Comparison of ENCODE assay signal across 8 mouse cellular contexts in the genomic region with DNA sequence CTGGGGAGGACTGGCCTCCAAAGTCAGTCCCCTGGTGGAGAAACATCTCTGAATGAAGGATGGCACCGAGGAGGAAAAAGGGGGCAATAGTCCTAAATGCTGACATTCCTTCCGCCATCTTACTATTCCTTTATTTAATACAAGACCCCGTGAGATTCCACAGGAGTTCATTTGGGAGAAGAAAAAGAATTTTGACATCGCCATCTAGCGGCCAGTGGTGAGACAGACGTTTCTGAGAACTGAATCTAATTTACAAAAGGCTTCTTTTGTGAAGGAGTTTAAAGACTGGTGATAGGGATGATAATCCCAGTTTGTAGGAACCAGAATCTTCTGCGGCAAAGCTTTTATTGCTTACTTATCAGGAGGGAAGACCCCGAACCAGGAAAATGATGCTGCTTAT.
DNase-seq lines count a peak whose midpoint lies in the region; ATAC-seq and TF ChIP-seq lines count a peak whose summit lies in the region.
"Not testable (repeated sequence)": the region's sequence is repeated elsewhere in the genome, so short reads cannot be mapped to it uniquely, and the experiment has no call there.

No protein-coding gene starts in this region.

- H3K9ac ChIP-seq in embryonic facial prominence, embryonic 14.5 days (ENCODE audit: low read depth, low read length); liver, adult 2 months (ENCODE audit: low read depth, low read length); midbrain, embryonic 14.5 days (replicated peaks; ENCODE audit: low read length); stomach, postnatal 0 days (ENCODE audit: low read length): not testable (repeated sequence)

- not testable (repeated sequence) for H3K4me2 ChIP-seq in embryonic facial prominence, embryonic 14.5 days (ENCODE audit: low read depth, low read length); midbrain, embryonic 14.5 days (ENCODE audit: low read length); stomach, postnatal 0 days (replicated peaks; ENCODE audit: low read depth)

- H3K27me3 ChIP-seq in embryonic facial prominence, embryonic 14.5 days (replicated peaks; ENCODE audit: control insufficient read depth, insufficient read depth, low read length); liver, adult 2 months (ENCODE audit: control insufficient read depth, insufficient read depth, low read length); midbrain, embryonic 14.5 days (ENCODE audit: control insufficient read depth, insufficient read depth, low read length); stomach, postnatal 0 days (ENCODE audit: control insufficient read depth, insufficient read depth, low read length): not testable (repeated sequence)

- not testable (repeated sequence) for H3K36me3 ChIP-seq in embryonic facial prominence, embryonic 14.5 days (ENCODE audit: control insufficient read depth, insufficient read depth, low read length); liver, adult 2 months (ENCODE audit: control insufficient read depth, insufficient read depth, low read length); midbrain, embryonic 14.5 days (ENCODE audit: control insufficient read depth, insufficient read depth, low read length); stomach, postnatal 0 days (ENCODE audit: control insufficient read depth, insufficient read depth, low read length)

- not testable (repeated sequence) for TF ChIP-seq CTCF in liver, adult 2 months (IDR thresholded peaks at IDR 0.05; ENCODE audit: low read depth, low read length)
- peak; percentile 57 for TF ChIP-seq CTCF in stomach, postnatal 0 days (IDR thresholded peaks at IDR 0.05; ENCODE audit: low read depth)

- not testable (repeated sequence) for ATAC-seq in embryonic facial prominence, embryonic 14.5 days (ENCODE audit: low read depth); midbrain, embryonic 14.5 days (ENCODE audit: low FRiP score, low TSS enrichment); stomach, postnatal 0 days (ENCODE audit: low FRiP score, low TSS enrichment)

- H3K9me3 ChIP-seq in embryonic facial prominence, embryonic 14.5 days (ENCODE audit: control insufficient read depth, low read length); midbrain, embryonic 14.5 days (ENCODE audit: control insufficient read depth, low read length); stomach, postnatal 0 days (ENCODE audit: control insufficient read depth, low read length): not testable (repeated sequence)

- 75% methylated on average over 8 of the region's 8 CpGs for WGBS in embryonic facial prominence, embryonic 14.5 days
- 55% methylated on average over 8 of the region's 8 CpGs for WGBS in liver, adult 2 months
- WGBS in midbrain, embryonic 14.5 days, result 71% methylated on average over 8 of the region's 8 CpGs
- WGBS in stomach, postnatal 0 days, result 57% methylated on average over 8 of the region's 8 CpGs

- H3K4me1 ChIP-seq in embryonic facial prominence, embryonic 14.5 days (ENCODE audit: control insufficient read depth, insufficient read depth, low read length); liver, adult 2 months (ENCODE audit: control insufficient read depth, insufficient read depth, low read length); midbrain, embryonic 14.5 days (ENCODE audit: control insufficient read depth, insufficient read depth, low read length); stomach, postnatal 0 days (replicated peaks; ENCODE audit: control insufficient read depth, insufficient read depth): not testable (repeated sequence)

- peak; percentile 30 for DNase-seq in CD4-positive, CD25-positive, alpha-beta regulatory T cell, adult 2 months (ENCODE audit: low read depth, low spot score)
- DNase-seq in MN1 (ENCODE audit: low spot score), result peak; percentile 60
- peak; percentile 9 for DNase-seq in c-Kit-positive CD71-negative TER-119-negative erythroid progenitor cells, embryonic 14.5 days (ENCODE audit: low read depth)
- DNase-seq in embryonic facial prominence, embryonic 14.5 days (ENCODE audit: low spot score), result peak; percentile 3
- peak; percentile 36 for DNase-seq in induced T-regulatory cell, adult 2 months (ENCODE audit: low read depth)
- peak; percentile 13 for DNase-seq in liver, adult 2 months (ENCODE audit: extremely low read depth, low read depth, low spot score)
- peak; percentile 3 for DNase-seq in midbrain, embryonic 14.5 days
- DNase-seq in stomach, postnatal 0 days (ENCODE audit: low spot score), result not testable (repeated sequence)

- not testable (repeated sequence) for TF ChIP-seq POLR2A in liver, adult 2 months (IDR thresholded peaks at IDR 0.05; ENCODE audit: extremely low read depth, insufficient read depth, low read length)

- H3K4me3 ChIP-seq in embryonic facial prominence, embryonic 14.5 days (ENCODE audit: low read depth, low read length); liver, adult 2 months (ENCODE audit: insufficient read depth, low read depth, low read length); midbrain, embryonic 14.5 days (replicated peaks; ENCODE audit: low read depth, low read length); stomach, postnatal 0 days (ENCODE audit: low read depth, low read length): not testable (repeated sequence)

- not testable (repeated sequence) for H3K79me2 ChIP-seq in liver, adult 2 months (ENCODE audit: control insufficient read depth, insufficient read depth, low read length)

- not testable (repeated sequence) for TF ChIP-seq EP300 in stomach, postnatal 0 days (optimal IDR thresholded peaks at IDR 0.05)

- not testable (repeated sequence) for H3K27ac ChIP-seq in embryonic facial prominence, embryonic 14.5 days (replicated peaks; ENCODE audit: low read depth, low read length); liver, adult 2 months (replicated peaks; ENCODE audit: insufficient read depth, low read depth, low read length); midbrain, embryonic 14.5 days (replicated peaks; ENCODE audit: low read depth, low read length); stomach, postnatal 0 days (replicated peaks)
